Mouse (Mus musculus): Measurements from ENCODE around the gene Slc7a11.

DNA sequence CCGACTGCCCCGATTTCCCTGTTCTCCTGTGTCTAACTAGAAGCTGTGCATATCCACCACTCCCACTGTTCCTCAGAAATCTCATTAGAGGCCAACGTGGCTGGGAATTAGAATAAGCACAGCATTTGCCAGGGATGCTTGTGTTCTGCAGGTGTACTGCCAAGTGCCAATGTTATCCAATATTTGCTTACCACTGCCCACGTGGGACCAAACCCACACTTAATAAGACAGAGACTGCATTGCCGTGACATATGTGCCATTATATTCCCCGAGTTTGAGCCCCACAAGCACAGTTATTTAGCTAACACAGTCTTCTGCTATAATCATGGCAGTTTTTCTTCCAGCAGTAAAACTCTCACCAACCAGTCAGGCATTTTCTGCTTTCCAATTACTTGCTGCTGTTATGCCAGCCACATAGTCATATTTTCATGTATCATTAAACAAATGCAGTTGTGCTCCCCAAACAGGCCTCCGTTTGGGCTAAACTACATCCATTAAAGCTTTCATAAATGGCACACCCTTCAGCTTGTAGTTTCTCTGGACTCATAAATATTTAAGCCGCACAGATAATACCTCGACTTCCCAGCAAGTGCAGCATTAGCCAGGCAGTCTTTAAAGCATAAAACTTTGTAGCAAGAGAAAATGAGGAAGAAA lies 407.4 kb downstream of the Slc7a11 start:
- TF ChIP-seq CTCF (IDR thresholded peaks at IDR 0.05; ENCODE audit: low read depth, low read length) = no peak
- TF ChIP-seq POLR2A (IDR thresholded peaks at IDR 0.05; ENCODE audit: borderline replicate concordance, low read depth, low read length) = no peak

Measured in bone marrow macrophage, adult 2 months (primary cell).